Mouse (Mus musculus) forelimb bud, embryonic 11.5 days (tissue): ENCODE measurements at regions not wholly inside any gene's neighbourhood (a gene's known extent, or its start where the extent isn't known, plus 50 kb on each side); places are given as distances from the start of the nearest gene placed in this dataset.

Source experiments
- DNase-seq: peaks from one replicate; pipeline ENCODE4 v3.0.0-alpha.2; 2012; ENCODE audit warnings: low read depth, low spot score

GRCm38 (mm10) chr2:148279200-148279599 is 115.9 kb upstream of the Sstr4 start:
- DNase-seq, result no peak

- no peak for DNase-seq
Observed at GRCm38 (mm10) chr2:148290326-148290725, 104.8 kb upstream of the Sstr4 start.

- DNase-seq, result no peak
Observed at GRCm38 (mm10) chr2:148292442-148292841, 102.7 kb upstream of the Sstr4 start.

GRCm38 (mm10) chr2:148292895-148293294 is 102.2 kb upstream of the Sstr4 start:
- no peak for DNase-seq

GRCm38 (mm10) chr2:148300879-148301278 is 94.3 kb upstream of the Sstr4 start:
- DNase-seq, result no peak

DNA sequence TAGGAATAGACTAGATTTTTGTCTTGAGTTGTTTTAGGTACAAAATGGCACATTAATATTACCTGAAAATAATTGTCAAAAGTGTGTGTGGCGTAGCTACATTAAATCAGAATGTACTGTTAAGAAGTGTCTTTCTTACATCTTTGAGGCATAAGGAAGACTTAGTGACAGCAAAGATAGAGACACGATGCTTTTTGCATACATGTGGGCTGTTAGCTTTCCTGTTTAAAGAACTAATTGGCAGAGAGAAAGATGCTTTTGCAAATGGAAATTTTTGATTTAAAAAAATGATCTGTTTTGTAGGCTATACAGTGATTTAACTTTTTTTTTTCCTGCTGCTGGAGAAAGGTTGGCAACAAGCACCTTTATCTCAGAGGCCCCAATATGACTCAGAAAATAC is 82.9 kb upstream of the Sstr4 start:
- DNase-seq, result no peak

GRCm38 (mm10) chr2:148320896-148321295 is 74.2 kb upstream of the Sstr4 start:
- DNase-seq, result no peak

DNA sequence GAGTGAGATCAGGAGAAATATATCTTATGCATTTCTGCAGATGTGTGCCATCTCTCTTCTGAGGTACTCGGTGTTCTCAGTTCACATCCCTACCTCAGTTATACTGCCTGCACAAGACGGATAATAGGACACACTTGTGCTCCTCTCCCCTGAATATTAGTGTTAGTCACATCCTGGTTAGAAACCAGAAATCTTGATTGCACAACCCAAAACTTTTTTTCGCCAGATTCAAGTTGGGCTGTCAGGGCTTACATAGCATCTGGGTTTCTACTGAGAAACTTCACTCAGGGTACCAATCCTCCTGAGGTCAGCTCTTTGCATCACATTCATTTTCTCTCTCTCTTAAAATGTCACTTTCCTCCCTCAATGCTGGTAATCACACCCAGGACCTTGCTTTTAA is 69.8 kb upstream of the Sstr4 start:
- DNase-seq, result no peak

DNA sequence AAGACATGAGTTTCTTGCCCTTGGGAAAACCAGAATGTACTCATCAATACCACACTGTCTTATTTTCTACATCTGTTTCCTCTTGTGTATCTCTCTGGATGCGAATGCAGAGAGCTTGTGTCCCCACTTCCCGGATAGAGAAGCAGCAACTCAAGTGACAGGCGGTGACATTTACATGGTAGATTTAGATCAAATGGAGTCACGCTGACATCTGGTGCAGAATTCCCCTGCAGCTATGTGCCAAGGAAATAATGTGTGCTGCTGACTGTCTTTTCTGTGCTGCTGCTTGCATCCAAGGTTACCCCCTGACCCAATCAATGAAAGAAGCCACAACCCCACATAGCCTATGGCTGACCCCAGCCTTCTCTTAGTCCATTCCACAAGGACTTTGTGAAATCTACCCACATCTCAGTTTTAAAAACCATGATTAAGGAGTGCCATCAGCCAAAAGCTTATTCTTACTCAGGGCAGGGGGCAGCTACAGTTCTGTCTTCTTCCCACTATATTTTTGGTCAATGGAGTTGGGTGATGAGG is 69.2 kb upstream of the Sstr4 start:
- DNase-seq, result no peak

DNA sequence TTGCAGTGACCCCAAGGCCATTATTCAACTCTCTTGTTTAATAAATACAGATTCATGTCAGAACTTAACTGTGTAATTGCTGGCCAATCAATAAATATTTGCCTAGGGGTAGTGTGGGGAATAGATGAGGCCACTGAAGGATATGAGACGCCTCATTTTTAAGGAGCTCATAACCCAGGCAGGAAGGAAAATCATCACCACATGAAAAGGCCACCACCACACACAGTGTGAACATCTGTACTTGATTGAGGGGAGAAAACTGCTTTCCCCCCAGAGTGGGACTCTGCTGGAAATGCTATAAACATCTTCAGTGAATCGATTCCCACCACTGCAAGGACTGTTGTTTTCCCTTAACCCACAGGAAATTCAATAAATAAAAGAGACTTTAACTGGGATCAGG is 68.7 kb upstream of the Sstr4 start:
- DNase-seq, result peak; percentile 63

- no peak for DNase-seq
Observed at GRCm38 (mm10) chr2:148327552-148327951, 67.6 kb upstream of the Sstr4 start.

DNA sequence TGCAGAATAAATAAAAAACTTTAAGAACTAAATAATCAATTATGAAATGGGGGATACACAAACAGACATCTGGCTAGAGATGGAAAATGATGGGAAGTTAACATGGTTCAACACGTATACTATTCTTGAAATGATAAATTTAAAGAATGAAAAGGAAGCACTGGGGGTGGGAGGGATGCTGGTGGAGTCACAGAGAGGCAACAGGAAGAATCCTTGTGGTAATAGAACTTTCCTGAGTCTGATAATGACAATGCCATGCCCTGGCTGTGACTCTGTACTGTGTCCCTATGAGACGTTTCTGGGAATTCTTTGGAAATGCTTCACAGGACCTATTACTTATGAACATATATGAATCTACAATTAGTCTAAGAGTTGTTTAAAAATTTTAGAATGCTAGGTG is 64.8 kb upstream of the Sstr4 start:
- no peak for DNase-seq

DNA sequence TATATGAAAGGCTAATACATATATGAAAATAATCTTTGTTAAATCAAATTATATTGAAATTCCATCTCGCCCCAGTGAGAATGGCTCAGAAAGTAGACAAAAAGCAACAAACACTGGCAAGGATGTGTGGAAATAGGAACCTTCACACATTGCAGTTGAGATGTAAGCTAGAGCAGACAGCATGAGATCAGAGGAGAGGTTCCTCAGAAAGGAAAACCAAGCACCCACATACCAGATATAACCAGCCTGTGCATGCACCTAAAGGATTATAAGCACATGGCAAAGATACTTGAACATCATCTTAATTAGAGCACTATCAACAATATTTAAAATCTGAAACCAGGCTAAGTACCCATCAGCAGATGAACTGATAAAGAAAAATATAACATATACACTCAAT is 60.6 kb upstream of the Sstr4 start:
- no peak for DNase-seq

DNA sequence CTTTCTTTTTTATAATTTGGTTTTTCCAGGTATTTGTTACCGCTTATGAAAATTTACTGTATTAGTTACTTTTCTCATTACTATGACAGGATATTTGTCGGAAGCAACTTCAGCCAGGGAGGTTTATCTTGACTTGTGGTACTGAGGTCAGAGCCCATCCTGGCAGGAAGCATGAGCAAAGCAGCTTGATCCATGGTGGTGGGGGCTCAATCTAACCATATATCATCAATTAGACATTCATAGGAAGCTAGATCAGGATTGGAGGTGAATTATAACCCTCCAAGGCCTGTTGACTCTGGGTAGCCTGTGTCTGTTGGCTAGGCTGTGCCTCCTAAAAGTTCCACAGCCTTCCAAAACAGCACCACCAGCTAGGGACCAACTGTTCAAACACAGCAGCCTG is 58.5 kb upstream of the Sstr4 start:
- DNase-seq, result no peak

GRCm38 (mm10) chr2:148338308-148338768 is 56.8 kb upstream of the Sstr4 start:
- DNase-seq, result no peak

DNA sequence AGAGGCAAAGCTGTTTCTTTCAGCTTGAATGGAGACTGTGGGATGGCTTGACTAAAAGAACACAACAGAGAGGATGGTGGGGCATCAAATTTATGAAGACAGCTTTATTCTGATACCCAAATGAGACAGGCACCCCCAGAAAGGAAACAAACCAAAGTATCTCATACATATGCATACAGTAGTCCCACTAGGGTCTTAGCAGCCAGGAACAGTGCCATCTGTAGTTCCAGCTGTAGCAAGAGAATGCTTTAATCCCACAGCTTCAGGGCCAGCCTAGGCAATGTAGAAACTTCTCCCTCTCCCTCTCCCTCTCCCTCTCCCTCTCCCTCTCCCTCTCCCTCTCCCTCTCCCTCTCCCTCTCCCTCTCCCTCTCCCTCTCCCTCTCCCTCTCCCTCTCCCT is 56.2 kb upstream of the Sstr4 start:
- no peak for DNase-seq

DNA sequence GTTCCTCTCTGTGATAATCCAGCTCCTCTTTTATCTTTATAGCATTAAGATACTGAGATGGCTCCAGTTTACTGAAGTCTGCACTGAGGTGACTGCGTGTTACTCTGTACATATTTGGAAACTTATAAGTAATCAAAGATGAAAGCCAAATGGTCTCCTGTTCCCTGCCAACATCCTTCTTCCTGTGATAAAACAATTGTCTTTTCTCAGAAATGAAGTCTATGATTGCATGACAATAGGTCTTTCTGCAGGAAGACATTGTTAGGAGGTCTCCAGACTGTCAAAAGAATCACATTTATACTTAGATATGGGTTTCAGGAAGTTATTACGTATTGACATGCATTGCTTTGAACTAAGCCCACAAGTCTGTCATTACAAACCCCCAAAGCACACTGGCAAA is 51.0 kb upstream of the Sstr4 start:
- DNase-seq, result no peak
